8 mouse cellular contexts compared by ENCODE assay signal in genomic region chr4:135266987-135267386, GRCm38 (mm10). TPM values are rescaled to one million over a fixed set of nuclear protein-coding genes. Genes with fewer than 3 reads are reported as not detected.
DNase-seq lines count a peak whose midpoint lies in the region; ATAC-seq lines count a peak whose summit lies in the region.

No protein-coding gene starts in this region.

- H3K36me3 ChIP-seq in forebrain, embryonic 11.5 days (ENCODE audit: control insufficient read depth, insufficient read depth, low read length) = no peaks in the 10 kb centered on the region; the same call in 1 of the 2 replicates
- peaks cover 66% of the 10 kb centered on the region for H3K36me3 ChIP-seq in forebrain, embryonic 10.5 days (replicated peaks)
- peaks cover 15% of the 10 kb centered on the region for H3K36me3 ChIP-seq in heart, embryonic 12.5 days
- no peaks in the 10 kb centered on the region for H3K36me3 ChIP-seq in kidney, embryonic 16.5 days (ENCODE audit: insufficient read depth, low read length)
- H3K36me3 ChIP-seq in midbrain, embryonic 15.5 days (replicated peaks) = no peaks in the 10 kb centered on the region

- H3K27me3 ChIP-seq in forebrain, embryonic 11.5 days (ENCODE audit: control insufficient read depth, insufficient read depth, low read length) = no peaks in the 10 kb centered on the region
- H3K27me3 ChIP-seq in forebrain, embryonic 10.5 days (ENCODE audit: poor library complexity, severe bottlenecking) = no peaks in the 10 kb centered on the region
- no peaks in the 10 kb centered on the region for H3K27me3 ChIP-seq in heart, embryonic 12.5 days (replicated peaks)
- no peaks in the 10 kb centered on the region for H3K27me3 ChIP-seq in kidney, embryonic 16.5 days (ENCODE audit: insufficient read depth, low read length)
- no peaks in the 10 kb centered on the region for H3K27me3 ChIP-seq in midbrain, embryonic 15.5 days (replicated peaks)

- H3K4me1 ChIP-seq in forebrain, embryonic 11.5 days (replicated peaks; ENCODE audit: control insufficient read depth, insufficient read depth, low read length) = peaks cover 14% of the 10 kb centered on the region
- peaks cover 53% of the 10 kb centered on the region for H3K4me1 ChIP-seq in forebrain, embryonic 10.5 days
- peaks cover 78% of the 10 kb centered on the region for H3K4me1 ChIP-seq in heart, embryonic 12.5 days (replicated peaks)
- peaks cover 60% of the 10 kb centered on the region for H3K4me1 ChIP-seq in kidney, embryonic 16.5 days (ENCODE audit: insufficient read depth, low read length)
- peaks cover 42% of the 10 kb centered on the region for H3K4me1 ChIP-seq in midbrain, embryonic 15.5 days

- WGBS in forebrain, embryonic 11.5 days = 81% methylated on average over 9 of the region's 9 CpGs
- WGBS in forebrain, embryonic 10.5 days = 82% methylated on average over 9 of the region's 9 CpGs
- 47% methylated on average over 9 of the region's 9 CpGs for WGBS in heart, embryonic 12.5 days
- 61% methylated on average over 9 of the region's 9 CpGs for WGBS in kidney, embryonic 16.5 days
- 73% methylated on average over 9 of the region's 9 CpGs for WGBS in midbrain, embryonic 15.5 days

- no peak for DNase-seq in forebrain, embryonic 11.5 days (ENCODE audit: low spot score)
- no peak for DNase-seq in forebrain, embryonic 10.5 days (ENCODE audit: extremely low spot score, low spot score)
- no peak for DNase-seq in frontal cortex, adult 2 months (ENCODE audit: extremely low spot score in 1 of 2, low spot score in 1 of 2)
- no peak for DNase-seq in ovary, postnatal 14 days (ENCODE audit: low spot score)
- DNase-seq in urinary bladder, adult 2 months (ENCODE audit: low spot score) = no peak

- peak overlapping the region; percentile 3; the same call in 1 of the 2 replicates for H3K27ac ChIP-seq in forebrain, embryonic 11.5 days (ENCODE audit: low read depth, low read length)
- H3K27ac ChIP-seq in forebrain, embryonic 10.5 days = no peak overlapping the region
- peak overlapping the region; percentile 67 for H3K27ac ChIP-seq in heart, embryonic 12.5 days (ENCODE audit: poor library complexity, severe bottlenecking)
- H3K27ac ChIP-seq in kidney, embryonic 16.5 days (ENCODE audit: low read length) = peak overlapping the region; percentile 51
- no peak overlapping the region for H3K27ac ChIP-seq in midbrain, embryonic 15.5 days

- peak overlapping the region; percentile 13; the same call in 1 of the 2 replicates for H3K9ac ChIP-seq in forebrain, embryonic 11.5 days (ENCODE audit: low read length)
- peak overlapping the region; percentile 49; the same call in 1 of the 2 replicates for H3K9ac ChIP-seq in heart, embryonic 12.5 days
- H3K9ac ChIP-seq in kidney, embryonic 16.5 days (replicated peaks; ENCODE audit: low read length) = peak overlapping the region; percentile 29; the same call in 1 of the 2 replicates
- no peak overlapping the region for H3K9ac ChIP-seq in midbrain, embryonic 15.5 days

- no peak overlapping the region for H3K4me3 ChIP-seq in forebrain, embryonic 11.5 days (ENCODE audit: low read depth, low read length)
- no peak overlapping the region for H3K4me3 ChIP-seq in forebrain, embryonic 10.5 days
- H3K4me3 ChIP-seq in heart, embryonic 12.5 days = peak overlapping the region; percentile 16
- H3K4me3 ChIP-seq in kidney, embryonic 16.5 days (ENCODE audit: low read length) = peak overlapping the region; percentile 17
- no peak overlapping the region for H3K4me3 ChIP-seq in midbrain, embryonic 15.5 days

- no peak for ATAC-seq in forebrain, embryonic 11.5 days (replicated peaks; ENCODE audit: low FRiP score)
- 0 out of 2 replicates have a peak, but pooled peaks have one; percentile 3 for ATAC-seq in heart, embryonic 12.5 days (ENCODE audit: insufficient number of reproducible peaks, low FRiP score)
- no peak; the same call in 1 of the 2 replicates for ATAC-seq in kidney, embryonic 16.5 days (ENCODE audit: low FRiP score, low TSS enrichment)
- no peak for ATAC-seq in midbrain, embryonic 15.5 days (replicated peaks)

- H3K4me2 ChIP-seq in forebrain, embryonic 11.5 days (ENCODE audit: low read depth, low read length, severe bottlenecking) = no peak overlapping the region
- peak overlapping the region; percentile 57 for H3K4me2 ChIP-seq in heart, embryonic 12.5 days
- peak overlapping the region; percentile 35 for H3K4me2 ChIP-seq in kidney, embryonic 16.5 days (replicated peaks; ENCODE audit: low read depth, low read length)
- peak overlapping the region; percentile 14 for H3K4me2 ChIP-seq in midbrain, embryonic 15.5 days

- H3K9me3 ChIP-seq in forebrain, embryonic 11.5 days (ENCODE audit: control insufficient read depth, low read length) = no peaks in the 10 kb centered on the region
- H3K9me3 ChIP-seq in forebrain, embryonic 10.5 days = no peaks in the 10 kb centered on the region
- H3K9me3 ChIP-seq in heart, embryonic 12.5 days (replicated peaks) = no peaks in the 10 kb centered on the region
- no peaks in the 10 kb centered on the region for H3K9me3 ChIP-seq in kidney, embryonic 16.5 days (ENCODE audit: low read length)
- H3K9me3 ChIP-seq in midbrain, embryonic 15.5 days = no peaks in the 10 kb centered on the region

RNA-seq across cellular contexts. Expression of gene Clic4, which starts 5.6 kb away (rescaled TPM):
- 194 and 195 TPM in 2 replicates for polyA plus RNA-seq in forebrain, embryonic 11.5 days (2014; fragmentation: Nextera tagmentation; extraction: Ambion mirVana)
- polyA plus RNA-seq in forebrain, embryonic 10.5 days (2016; fragmentation: Nextera tagmentation; extraction: Ambion mirVana) = 210 and 227 TPM in 2 replicates
- polyA plus RNA-seq in heart, embryonic 12.5 days (2016; fragmentation: Nextera tagmentation; extraction: Ambion mirVana) = 291 and 300 TPM in 2 replicates
- polyA plus RNA-seq in kidney, embryonic 16.5 days (2015; fragmentation: Nextera tagmentation; extraction: Ambion mirVana) = 209 and 228 TPM in 2 replicates
- polyA plus RNA-seq in midbrain, embryonic 15.5 days (2015; fragmentation: Nextera tagmentation; extraction: Ambion mirVana) = 63.8 and 69.5 TPM in 2 replicates
- 67.3 and 73.5 TPM in 2 replicates for polyA plus RNA-seq in frontal cortex, adult 2 months (2012; rRNA removed)
- polyA plus RNA-seq in urinary bladder, adult 2 months (2012; rRNA removed) = 151 and 185 TPM in 2 replicates

Comparison
In these comparisons a context has a peak if more than half of its experiments do, and no peak if none do; other contexts are left out.
1. H3K27ac ChIP-seq: peak in forebrain, embryonic 11.5 days (single experiment), heart, embryonic 12.5 days (single experiment) and kidney, embryonic 16.5 days (single experiment); none in forebrain, embryonic 10.5 days (single experiment) and midbrain, embryonic 15.5 days (single experiment).
2. H3K4me3 ChIP-seq: peak in heart, embryonic 12.5 days (single experiment) and kidney, embryonic 16.5 days (single experiment); none in forebrain, embryonic 11.5 days (single experiment), forebrain, embryonic 10.5 days (single experiment) and midbrain, embryonic 15.5 days (single experiment).